35 mouse cellular contexts compared by ENCODE assay signal in genomic region chr10:44366186-44366585, GRCm38 (mm10).
"Had no signal": no experiment of that assay in that cellular context is flagged by ENCODE, and none has a peak within 500 bp of the region (broad histone marks: within the 10 kb centered on the region; RNA-seq: fewer than 3 reads in every experiment).

No protein-coding gene starts in this region.

- H3K4me2 ChIP-seq: heart, embryonic 11.5 days; heart, embryonic 12.5 days; heart, embryonic 13.5 days; heart, embryonic 15.5 days; hindbrain, embryonic 12.5 days; hindbrain, embryonic 13.5 days; hindbrain, embryonic 14.5 days; hindbrain, embryonic 15.5 days; intestine, embryonic 15.5 days; kidney, embryonic 15.5 days had no signal

- H3K27ac ChIP-seq: heart, embryonic 13.5 days; heart, embryonic 15.5 days; hindbrain, embryonic 10.5 days; hindbrain, embryonic 12.5 days; hindbrain, embryonic 13.5 days; hindbrain, embryonic 14.5 days; hindbrain, embryonic 15.5 days; hindbrain, postnatal 0 days; intestine, embryonic 15.5 days; kidney, embryonic 15.5 days; kidney, postnatal 0 days; layer of hippocampus, adult 2 months; left cerebral cortex, adult 2 months had no signal

- H3K9me3 ChIP-seq: heart, embryonic 12.5 days; heart, embryonic 13.5 days; heart, embryonic 15.5 days; hindbrain, embryonic 10.5 days; hindbrain, embryonic 12.5 days; hindbrain, embryonic 13.5 days; hindbrain, embryonic 15.5 days; intestine, embryonic 15.5 days; kidney, embryonic 15.5 days had no signal

- H3K4me1 ChIP-seq: heart, embryonic 15.5 days; hindbrain, embryonic 12.5 days; hindbrain, embryonic 13.5 days; hindbrain, embryonic 15.5 days; intestine, embryonic 15.5 days; kidney, embryonic 15.5 days had no signal

- ATAC-seq: hindbrain, embryonic 16.5 days; hindbrain, postnatal 0 days; inflammation-experienced regulatory T-cells, adult 6 months; intestine, embryonic 15.5 days; intestine, embryonic 16.5 days; intestine, postnatal 0 days had no signal

- H3K4me3 ChIP-seq: heart, embryonic 12.5 days; heart, embryonic 13.5 days; heart, embryonic 15.5 days; hindbrain, embryonic 10.5 days; hindbrain, embryonic 12.5 days; hindbrain, embryonic 13.5 days; hindbrain, embryonic 15.5 days; intestine, embryonic 15.5 days; kidney, embryonic 15.5 days; layer of hippocampus, adult 2 months; left cerebral cortex, adult 2 months had no signal

- H3K27me3 ChIP-seq: heart, embryonic 12.5 days; heart, embryonic 13.5 days; heart, embryonic 15.5 days; hindbrain, embryonic 12.5 days; hindbrain, embryonic 13.5 days; hindbrain, embryonic 15.5 days; intestine, embryonic 15.5 days; kidney, embryonic 15.5 days had no signal

- H3K36me3 ChIP-seq: heart, embryonic 12.5 days; hindbrain, embryonic 12.5 days; hindbrain, embryonic 13.5 days; hindbrain, embryonic 15.5 days; intestine, embryonic 15.5 days; kidney, embryonic 15.5 days had no signal

- DNase-seq: heart, postnatal 10 days; heart, postnatal 14 days; heart, postnatal 36 days; heart, postnatal 4 days; kidney, adult 11 months; kidney, adult 18-20 months; kidney, adult 2 months; kidney, adult 8-10 months; kidney, adult 9 months; kidney, postnatal 10 days; kidney, postnatal 14 days; kidney, postnatal 25 days; kidney, postnatal 36 days; kidney, postnatal 4 days; layer of hippocampus, adult 9-11 months; layer of hippocampus, postnatal 36 days had no signal

- H3K9ac ChIP-seq: heart, embryonic 12.5 days; heart, embryonic 13.5 days; heart, embryonic 15.5 days; hindbrain, embryonic 12.5 days; hindbrain, embryonic 13.5 days; hindbrain, embryonic 14.5 days; hindbrain, embryonic 15.5 days; intestine, embryonic 15.5 days; kidney, embryonic 15.5 days had no signal
